Mouse (Mus musculus) gastrocnemius, adult 18-20 months (tissue): ENCODE measurements around the gene Treml1. TPM values are rescaled to one million over a fixed set of nuclear protein-coding genes. Genes with fewer than 3 reads are reported as not detected.

Experiments
- DNase-seq: peaks from one replicate; pipeline ENCODE4 v3.0.0; 2021; ENCODE audit warnings: low spot score
- total RNA-seq, 2 experiments: library from RNA; stranded (reverse); gene quantifications; 2 replicates each; pipeline ENCODE4 v1.2.3; 2021

The Treml1 gene
- total RNA-seq, 2 experiments from 2014 or later = 0.19 TPM; not detected in 1

- no peak for DNase-seq
Observed at GRCm38 (mm10) chr17:48357892-48358291, 1.8 kb upstream of the Treml1 start.

GRCm38 (mm10) chr17:48360462-48360861 lies 746 bp downstream of the Treml1 start:
- no peak for DNase-seq

GRCm38 (mm10) chr17:48362346-48362745 lies 2.6 kb downstream of the Treml1 start:
- no peak for DNase-seq

- DNase-seq = peak; percentile 23
Observed at GRCm38 (mm10) chr17:48362966-48363365, 3.2 kb downstream of the Treml1 start.

- no peak for DNase-seq
Observed at GRCm38 (mm10) chr17:48363421-48363965, 3.8 kb downstream of the Treml1 start.

GRCm38 (mm10) chr17:48365511-48366155 lies 5.9 kb downstream of the Treml1 start:
- DNase-seq = no peak

GRCm38 (mm10) chr17:48366806-48367205 lies 7.1 kb downstream of the Treml1 start:
- DNase-seq = no peak

GRCm38 (mm10) chr17:48371621-48372020 lies 11.9 kb downstream of the Treml1 start:
- DNase-seq = no peak

GRCm38 (mm10) chr17:48372987-48373386 lies 13.3 kb downstream of the Treml1 start:
- DNase-seq = no peak

GRCm38 (mm10) chr17:48376102-48376501 lies 16.4 kb downstream of the Treml1 start:
- DNase-seq = no peak

- no peak for DNase-seq
Observed at GRCm38 (mm10) chr17:48379050-48379449, 19.3 kb downstream of the Treml1 start.

GRCm38 (mm10) chr17:48385786-48386461 lies 26.2 kb downstream of the Treml1 start:
- DNase-seq = no peak

GRCm38 (mm10) chr17:48388666-48389065 lies 28.9 kb downstream of the Treml1 start:
- DNase-seq = no peak

- DNase-seq = no peak
Observed at GRCm38 (mm10) chr17:48389442-48389841, 29.7 kb downstream of the Treml1 start.

- DNase-seq = no peak
Observed at GRCm38 (mm10) chr17:48391446-48391845, 31.7 kb downstream of the Treml1 start.

GRCm38 (mm10) chr17:48392616-48393015 lies 32.9 kb downstream of the Treml1 start:
- no peak for DNase-seq

GRCm38 (mm10) chr17:48401710-48402109 lies 42.0 kb downstream of the Treml1 start:
- DNase-seq = no peak

GRCm38 (mm10) chr17:48402751-48403150 lies 43.0 kb downstream of the Treml1 start:
- DNase-seq = no peak

- DNase-seq = no peak
Observed at GRCm38 (mm10) chr17:48403848-48404247, 44.1 kb downstream of the Treml1 start.

GRCm38 (mm10) chr17:48404706-48405105 lies 45.0 kb downstream of the Treml1 start:
- no peak for DNase-seq

- no peak for DNase-seq
Observed at GRCm38 (mm10) chr17:48407154-48407553, 47.4 kb downstream of the Treml1 start.

- DNase-seq = no peak
Observed at GRCm38 (mm10) chr17:48407910-48408525, 48.3 kb downstream of the Treml1 start.
